Mouse (Mus musculus) effector memory CD4-positive, alpha-beta T cell, adult 5 months (primary cell): ENCODE results near the gene Dnajb1. TPM values are rescaled to one million over a fixed set of nuclear protein-coding genes. Genes with fewer than 3 reads are reported as not detected.

Experiments
- polyA plus RNA-seq: library from polyadenylated mRNA; unstranded; fragments of 100-300 nt; shearing (Covaris generic); gene quantifications from one replicate; pipeline ENCODE4 v1.2.1, GENCODE M21; 2017

Dnajb1 gene
- 530 TPM for polyA plus RNA-seq

DNA sequence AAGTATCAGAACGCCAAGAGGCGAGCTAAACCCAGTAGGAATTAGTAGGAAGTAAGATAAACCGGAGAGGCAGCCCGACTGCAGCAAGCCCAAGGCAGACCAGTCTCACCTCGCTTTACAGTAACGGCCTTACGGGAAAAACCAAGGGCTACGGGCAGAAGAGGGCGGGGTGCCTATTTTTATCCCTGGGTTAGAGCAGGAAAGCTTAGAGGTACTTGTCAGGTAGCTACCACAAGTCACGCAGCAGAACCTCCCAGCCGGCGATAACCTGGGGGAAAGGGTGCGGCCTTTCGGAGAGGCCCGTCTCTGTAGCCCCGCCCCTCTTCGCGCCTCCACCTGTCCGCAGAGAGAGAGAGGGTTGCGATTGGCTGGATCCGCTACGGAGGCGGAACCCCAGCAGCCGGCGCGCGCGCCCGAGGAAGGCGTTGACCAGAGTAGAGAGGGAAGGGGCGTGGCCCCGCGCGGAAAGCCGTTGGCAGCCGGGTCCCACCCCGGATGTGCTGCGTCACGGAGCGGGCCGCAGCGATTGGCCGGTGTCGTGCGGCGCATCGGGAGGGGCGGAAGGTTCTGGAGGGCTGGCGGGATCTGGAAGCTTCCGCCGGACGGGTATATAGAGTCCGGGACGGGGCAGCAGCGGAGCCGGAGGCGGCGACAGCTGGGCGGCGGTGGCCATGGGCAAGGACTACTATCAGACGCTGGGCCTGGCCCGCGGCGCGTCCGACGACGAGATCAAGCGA lies at the start of gene Dnajb1, which contains the start of gene Tecr:
Gene Dnajb1, plus strand, starts transcription at position 533 of the 737 bp plus-strand sequence.
Gene Tecr, minus strand, starts transcription at position 311 of the 737 bp plus-strand sequence.

DNA sequence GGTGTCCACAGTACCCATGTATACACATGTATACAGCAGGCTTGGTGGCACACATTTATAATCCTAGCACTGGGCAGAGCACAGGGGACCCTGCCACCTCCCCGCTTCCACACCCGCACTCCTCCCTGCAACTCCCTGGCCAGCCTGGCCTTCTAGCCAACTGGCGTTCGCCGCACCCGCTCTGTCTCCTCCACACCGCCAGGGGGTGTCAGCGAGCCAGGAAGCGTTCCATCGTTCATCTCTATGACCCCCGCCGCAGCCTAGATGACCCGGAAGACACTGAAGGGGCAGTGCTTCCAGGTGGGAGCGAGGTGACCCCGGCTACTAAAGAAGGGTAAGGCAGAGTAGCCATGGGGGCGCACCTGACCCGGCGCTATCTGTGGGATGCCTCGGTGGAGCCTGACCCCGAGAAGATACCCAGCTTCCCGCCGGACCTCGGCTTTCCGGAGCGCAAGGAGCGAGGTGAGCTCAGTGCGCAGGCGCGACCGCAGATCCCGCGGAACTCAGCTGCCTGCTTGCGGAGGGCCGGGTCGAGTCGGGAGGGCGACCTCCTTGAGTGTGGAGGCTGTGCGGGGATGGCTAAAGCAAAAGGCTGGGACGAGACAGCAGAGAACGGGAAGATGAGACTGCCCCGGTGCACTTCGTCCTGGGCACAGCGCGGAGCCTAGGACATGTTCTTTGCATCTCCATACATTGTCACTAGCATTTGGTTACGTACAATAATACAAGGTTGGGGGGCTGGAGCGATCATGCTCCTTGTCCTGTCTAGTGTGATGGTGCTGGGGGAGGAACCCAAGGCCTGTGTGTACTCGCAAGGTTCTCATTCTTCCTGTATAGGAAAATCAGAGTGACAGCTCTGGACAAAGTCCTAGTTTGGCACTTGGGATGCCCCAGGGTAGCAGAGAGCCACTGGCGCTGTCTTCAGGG lies 41.3 kb upstream of the Dnajb1 start, which contains the start of gene Ndufb7:
Gene Ndufb7, plus strand, starts transcription at position 203 of the 927 bp plus-strand sequence.

DNA sequence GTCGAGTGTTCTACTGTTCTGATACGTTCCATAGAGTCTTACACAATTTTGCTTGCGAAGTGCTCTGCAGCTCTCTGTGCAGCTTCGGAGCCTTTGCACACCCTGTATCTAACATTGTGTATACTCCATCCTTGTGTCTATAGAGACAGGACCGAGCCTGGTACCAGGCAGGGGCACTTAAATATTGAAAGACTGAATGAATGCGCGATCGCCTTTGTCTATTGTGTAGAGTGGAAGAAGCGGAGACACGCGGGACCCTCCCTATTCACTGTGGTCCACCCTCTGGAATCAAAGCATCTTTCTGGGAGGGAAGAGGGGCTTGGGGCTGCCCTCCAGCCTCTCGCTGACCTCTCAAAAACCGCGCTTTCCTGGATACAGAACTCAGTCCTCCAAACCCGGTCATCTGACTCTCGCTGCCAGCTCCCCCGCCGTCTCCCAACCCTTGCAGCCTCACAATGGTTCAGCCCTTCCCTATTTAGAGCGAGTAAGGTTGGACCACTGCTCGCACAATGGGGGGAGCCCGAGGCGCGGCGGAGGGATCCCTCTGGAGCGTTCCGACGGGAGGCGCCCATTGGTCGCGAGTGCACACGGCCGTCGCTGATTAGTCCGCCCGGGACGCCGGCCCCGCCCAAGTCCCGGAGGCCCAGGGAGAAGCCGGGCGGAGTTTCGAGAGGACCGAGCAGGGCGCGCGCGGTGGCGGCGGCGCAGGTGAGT lies 44.2 kb downstream of the Dnajb1 start, which contains the start of gene Gipc1:
Gene Gipc1, plus strand, starts transcription at position 648 of the 714 bp plus-strand sequence.

Other genes with a start within 250 kb of the Dnajb1 start
- not detected for gene Clgn, start 218.3 kb upstream of the Dnajb1 start, polyA plus RNA-seq
- gene Scoc, start 149.8 kb upstream of the Dnajb1 start, polyA plus RNA-seq, result 23.0 TPM
- gene Olfr370, start 72.4 kb upstream of the Dnajb1 start, polyA plus RNA-seq, result not detected
- gene Ndufb7, start 41.5 kb upstream of the Dnajb1 start, polyA plus RNA-seq, result 110 TPM
- gene Tecr, start 222 bp upstream of the Dnajb1 start, polyA plus RNA-seq, result 299 TPM
- 18.1 TPM for gene Gipc1, start 44.5 kb downstream of the Dnajb1 start, polyA plus RNA-seq
- gene Ptger1, start 58.5 kb downstream of the Dnajb1 start, polyA plus RNA-seq, result 3.3 TPM
- gene Pkn1, start 91.0 kb downstream of the Dnajb1 start, polyA plus RNA-seq, result 211 TPM
- gene Ddx39, start 107.0 kb downstream of the Dnajb1 start, polyA plus RNA-seq, result 123 TPM
- 477 TPM for gene Adgre5, start 133.1 kb downstream of the Dnajb1 start, polyA plus RNA-seq